Mouse (Mus musculus) forebrain, embryonic 11.5 days (tissue): ENCODE data around the gene Xrcc3. TPM values are rescaled to one million over a fixed set of nuclear protein-coding genes. Genes with fewer than 3 reads are reported as not detected.

Experiments
- ATAC-seq: fragments of 200-750 bp; cut with Nextera tagmentation; replicated peaks from 2 replicates; pipeline ENCODE4 v1.8.0; 2017; ENCODE audit warnings: moderate TSS enrichment; ENCODE audit not compliant: low FRiP score
- DNase-seq: peaks from one replicate; pipeline ENCODE4 v3.0.0-alpha.2; 2017; ENCODE audit warnings: low spot score
- H3K27ac ChIP-seq: fragments of 300-500 bp; sonication (generic); 2 replicates; pipeline ENCODE4 v1.5.1; 2014; ENCODE audit warnings: low read depth, low read length
- H3K27me3 ChIP-seq: fragments of 300-500 bp; sonication (generic); 2 replicates; pipeline ENCODE4 v1.6.1; 2014; ENCODE audit warnings: mild to moderate bottlenecking, low read length, mixed read lengths; ENCODE audit not compliant: control insufficient read depth, insufficient read depth
- H3K36me3 ChIP-seq: fragments of 300-500 bp; sonication (generic); 2 replicates; pipeline ENCODE4 v1.6.1; 2014; ENCODE audit warnings: mild to moderate bottlenecking, low read length, moderate library complexity, mixed read lengths; ENCODE audit not compliant: control insufficient read depth, insufficient read depth
- H3K4me1 ChIP-seq: fragments of 300-500 bp; sonication (generic); replicated peaks from 2 replicates; pipeline ENCODE4 v1.6.1; 2014; ENCODE audit warnings: low read length, mixed read lengths; ENCODE audit not compliant: control insufficient read depth, insufficient read depth
- H3K4me2 ChIP-seq: fragments of 300-500 bp; sonication (generic); 2 replicates; pipeline ENCODE4 v1.6.1; 2014; ENCODE audit warnings: low read depth, mild to moderate bottlenecking, low read length, moderate library complexity, mixed read lengths; ENCODE audit not compliant: severe bottlenecking
- H3K4me3 ChIP-seq: fragments of 300-500 bp; sonication (generic); 2 replicates; pipeline ENCODE4 v1.5.1; 2014; ENCODE audit warnings: low read depth, low read length
- H3K9ac ChIP-seq: fragments of 300-500 bp; sonication (generic); 2 replicates; pipeline ENCODE4 v1.6.1; 2014; ENCODE audit warnings: low read length
- H3K9me3 ChIP-seq: fragments of 300-500 bp; sonication (generic); 2 replicates; pipeline ENCODE4 v1.6.1; 2016; ENCODE audit warnings: low read length, mixed read lengths; ENCODE audit not compliant: control insufficient read depth
- WGBS: fragments of 180-500 bp; shearing (Covaris S2); extraction: QIAGEN DNeasy Blood & Tissue Kit; methylation state at CpG from one replicate; pipeline ENCODE4 v1.1.7; 2014; 5-methylcytosine and 5-hydroxymethylcytosine counted together
- polyA plus RNA-seq: library from polyadenylated mRNA; unstranded; fragments of >200 nt; fragmentation: Nextera tagmentation; extraction: Ambion mirVana; gene quantifications from 2 replicates; pipeline ENCODE4 v1.2.1, GENCODE M21; 2014

The Xrcc3 gene
- polyA plus RNA-seq, 1 experiment from 2014 or later, result 20.1 TPM

DNA sequence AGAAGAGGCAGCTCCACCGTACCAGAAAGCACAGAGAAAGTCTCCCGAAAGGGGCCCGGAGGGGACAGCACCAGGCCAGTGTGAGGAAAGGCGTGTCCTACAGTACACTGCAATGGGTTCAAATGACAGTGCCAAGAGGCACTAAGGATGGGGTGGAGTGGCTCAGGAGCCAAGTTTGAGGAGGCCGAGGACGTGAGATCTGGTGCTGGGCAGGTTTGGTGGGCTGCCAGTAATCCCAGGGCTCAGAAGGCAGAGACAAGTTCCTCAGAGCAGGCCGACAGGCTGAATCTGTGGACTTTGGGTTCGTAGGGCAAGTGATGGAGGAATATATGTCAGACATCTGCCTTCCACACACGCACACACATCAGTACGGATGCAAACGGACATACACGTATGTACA is 1.1 kb downstream of the Xrcc3 start:
- H3K9me3 ChIP-seq, result no peaks in the 10 kb centered on the region
- no peak overlapping the region for H3K27ac ChIP-seq
- H3K9ac ChIP-seq, result peak overlapping the region; percentile 50
- H3K4me3 ChIP-seq, result peak overlapping the region; percentile 67
- ATAC-seq (no peak), DNase-seq (no peak)
- peak overlapping the region; percentile 76 for H3K4me2 ChIP-seq
- H3K27me3 ChIP-seq, result no peaks in the 10 kb centered on the region
- no peaks in the 10 kb centered on the region; the same call in 1 of the 2 replicates for H3K36me3 ChIP-seq
- 74% methylated on average over 12 of the region's 12 CpGs for WGBS
- H3K4me1 ChIP-seq, result peaks cover 19% of the 10 kb centered on the region

GRCm38 (mm10) chr12:111812075-111812474 is 1.6 kb downstream of the Xrcc3 start:
- ATAC-seq (no peak), DNase-seq (no peak)
- no peak overlapping the region for H3K27ac ChIP-seq
- H3K9me3 ChIP-seq, result no peaks in the 10 kb centered on the region
- WGBS, result 90% methylated on average over 13 of the region's 13 CpGs
- H3K4me3 ChIP-seq, result no peak overlapping the region
- no peaks in the 10 kb centered on the region; the same call in 1 of the 2 replicates for H3K36me3 ChIP-seq
- H3K4me2 ChIP-seq, result no peak overlapping the region
- peaks cover 19% of the 10 kb centered on the region for H3K4me1 ChIP-seq
- H3K9ac ChIP-seq, result no peak overlapping the region
- no peaks in the 10 kb centered on the region for H3K27me3 ChIP-seq

DNA sequence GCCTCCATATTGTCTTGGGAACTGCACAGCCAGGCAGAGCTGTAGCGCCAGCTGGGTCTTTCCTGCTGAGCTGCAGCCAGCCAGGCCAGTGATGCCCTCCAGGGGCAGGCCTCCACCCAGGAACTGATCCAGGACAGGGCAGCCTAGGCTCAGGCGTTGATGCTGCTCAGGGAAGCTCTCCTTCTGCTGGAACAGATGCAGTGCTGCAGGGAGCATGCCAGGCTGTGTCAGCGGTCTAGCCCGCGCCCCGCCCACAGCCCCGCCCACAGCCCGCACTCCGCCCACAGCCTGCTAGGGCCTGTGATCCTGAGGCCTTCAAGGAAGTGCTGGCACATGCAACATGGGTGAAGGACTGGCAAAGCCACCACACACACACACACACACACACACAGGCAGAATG is 3.9 kb downstream of the Xrcc3 start:
- peak; percentile 87 for DNase-seq
- Histone ChIP-seq H3K4me1 (peaks cover 10% of the 10 kb centered on the region; the same call in 1 of the 2 replicates), H3K9ac (no peak overlapping the region), H3K4me3 (no peak overlapping the region), H3K36me3 (peaks cover 5% of the 10 kb centered on the region), H3K4me2 (no peak overlapping the region), H3K27ac (no peak overlapping the region), H3K27me3 (no peaks in the 10 kb centered on the region), H3K9me3 (no peaks in the 10 kb centered on the region)
- WGBS, result 2% methylated on average over 9 of the region's 9 CpGs
- peak; percentile 7; the same call in 1 of the 2 replicates for ATAC-seq

DNA sequence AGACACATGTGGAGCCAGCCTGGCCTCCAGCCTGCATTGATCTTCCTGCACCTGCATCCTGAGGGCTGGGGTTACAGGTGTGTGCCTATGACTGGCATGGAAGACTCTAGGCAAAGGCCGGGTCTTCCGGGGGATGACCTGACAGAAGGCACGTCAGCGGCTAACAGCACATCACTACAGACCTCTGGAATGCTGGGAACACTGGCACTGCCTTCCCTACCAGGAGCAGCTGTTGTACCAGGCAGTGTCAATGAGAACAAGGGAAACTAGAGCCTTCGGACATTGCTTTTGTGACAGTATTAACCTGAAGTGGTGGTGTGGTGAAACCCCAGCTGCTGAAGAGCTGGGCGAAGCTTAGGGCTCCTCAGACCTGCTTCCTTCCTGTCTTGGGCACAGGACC is 4.9 kb downstream of the Xrcc3 start:
- peaks cover 7% of the 10 kb centered on the region for H3K36me3 ChIP-seq

GRCm38 (mm10) chr12:111803538-111803937 is 10.1 kb downstream of the Xrcc3 start:
- ATAC-seq, result no peak
- H3K27ac ChIP-seq, result no peak overlapping the region
- no peak overlapping the region for H3K4me3 ChIP-seq
- DNase-seq, result no peak
- 94% methylated on average over 5 of the region's 5 CpGs for WGBS
- no peak overlapping the region for H3K9ac ChIP-seq
- H3K27me3 ChIP-seq, result no peaks in the 10 kb centered on the region
- no peaks in the 10 kb centered on the region for H3K9me3 ChIP-seq
- no peak overlapping the region for H3K4me2 ChIP-seq
- H3K36me3 ChIP-seq, result peaks cover 10% of the 10 kb centered on the region
- H3K4me1 ChIP-seq, result no peaks in the 10 kb centered on the region

More for the DNA sequence above, 4.9 kb downstream of the Xrcc3 start:
- DNase-seq (no peak), ATAC-seq (no peak)
- 92% methylated on average over 6 of the region's 6 CpGs for WGBS
- Histone ChIP-seq H3K4me3 (no peak overlapping the region), H3K27me3 (no peaks in the 10 kb centered on the region), H3K9me3 (no peaks in the 10 kb centered on the region), H3K9ac (no peak overlapping the region), H3K4me1 (peaks cover 10% of the 10 kb centered on the region; the same call in 1 of the 2 replicates), H3K27ac (no peak overlapping the region), H3K4me2 (no peak overlapping the region)

GRCm38 (mm10) chr12:111800459-111801183 is 13.1 kb downstream of the Xrcc3 start:
- no peak overlapping the region for H3K9ac ChIP-seq
- no peak overlapping the region for H3K4me3 ChIP-seq
- no peak overlapping the region for H3K4me2 ChIP-seq
- no peaks in the 10 kb centered on the region for H3K9me3 ChIP-seq
- H3K27me3 ChIP-seq, result no peaks in the 10 kb centered on the region
- H3K36me3 ChIP-seq, result peaks cover 8% of the 10 kb centered on the region
- no peak for DNase-seq
- no peaks in the 10 kb centered on the region for H3K4me1 ChIP-seq
- no peak for ATAC-seq
- WGBS, result 89% methylated on average over 10 of the region's 10 CpGs
- H3K27ac ChIP-seq, result no peak overlapping the region

DNA sequence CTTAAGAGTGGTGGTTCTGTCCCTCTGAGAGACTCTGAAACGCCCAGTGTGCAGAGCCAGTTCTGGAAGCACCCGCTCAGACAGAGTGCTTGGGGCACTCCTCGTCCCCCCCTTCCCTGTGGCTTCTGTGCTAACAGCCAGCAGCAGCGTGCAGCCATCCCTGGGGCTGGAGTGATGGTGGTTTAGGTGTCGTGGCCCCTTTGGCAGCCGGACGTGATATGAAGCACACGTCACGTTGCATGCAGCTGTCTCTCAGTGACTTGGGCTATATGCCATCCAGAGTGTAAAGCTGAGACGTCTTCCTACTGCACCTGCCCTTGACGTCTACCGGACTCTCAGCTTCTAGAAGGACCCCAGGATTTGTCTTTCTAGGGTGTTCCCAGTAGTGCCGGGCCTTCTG is 15.2 kb downstream of the Xrcc3 start:
- Histone ChIP-seq H3K9ac (no peak overlapping the region), H3K27me3 (no peaks in the 10 kb centered on the region), H3K4me3 (no peak overlapping the region), H3K36me3 (peaks cover 7% of the 10 kb centered on the region; the same call in 1 of the 2 replicates), H3K27ac (no peak overlapping the region), H3K4me1 (no peaks in the 10 kb centered on the region), H3K4me2 (no peak overlapping the region), H3K9me3 (no peaks in the 10 kb centered on the region)
- no peak for DNase-seq
- WGBS, result 94% methylated on average over 13 of the region's 13 CpGs
- ATAC-seq, result no peak

DNA sequence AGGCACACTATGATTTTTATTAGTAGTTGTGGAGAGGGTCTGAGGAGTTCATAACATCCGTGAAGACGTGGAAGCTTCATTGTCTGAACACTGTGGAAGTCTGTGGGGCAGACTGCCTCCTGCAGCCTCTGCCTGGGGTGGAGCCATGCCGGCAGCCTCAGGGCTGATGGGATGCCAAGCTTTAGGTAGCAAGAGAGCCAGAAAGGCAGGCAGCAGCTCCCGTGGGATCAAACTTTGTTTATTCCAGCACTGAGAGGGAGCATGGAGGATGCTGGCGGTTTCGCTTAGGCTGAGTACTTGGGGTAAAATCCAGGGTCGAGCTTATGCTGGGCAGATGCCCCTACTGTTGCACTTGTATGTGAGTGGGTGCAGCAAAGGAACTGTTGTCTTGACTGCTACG is 16.4 kb downstream of the Xrcc3 start:
- Histone ChIP-seq H3K36me3 (peaks cover 5% of the 10 kb centered on the region; the same call in 1 of the 2 replicates), H3K4me1 (no peaks in the 10 kb centered on the region), H3K4me3 (no peak overlapping the region), H3K27me3 (no peaks in the 10 kb centered on the region), H3K27ac (no peak overlapping the region), H3K4me2 (no peak overlapping the region), H3K9ac (no peak overlapping the region), H3K9me3 (no peaks in the 10 kb centered on the region)
- WGBS, result 90% methylated on average over 8 of the region's 8 CpGs
- no peak for ATAC-seq
- no peak for DNase-seq
